Mouse (Mus musculus) central nervous system, embryonic 11.5 days (tissue): ENCODE results near the gene Acss2. TPM values are rescaled to one million over a fixed set of nuclear protein-coding genes. Genes with fewer than 3 reads are reported as not detected.

Source experiments
- polyA plus RNA-seq: library from polyadenylated mRNA; depleted of rRNA; stranded (reverse); fragments of >200 nt; gene quantifications from 2 replicates; pipeline ENCODE4 v1.2.3, GENCODE M21; 2012; rRNA removed

The Acss2 gene
- 16.9 and 20.0 TPM in 2 replicates for polyA plus RNA-seq

GRCm38 (mm10) chr2:155517455-155518423, at the start of gene Acss2, which contains the start of gene Ggt7:
Gene Acss2 (plus strand): TSS chr2:155517948.
Gene Ggt7 (minus strand): TSS chr2:155518237.

GRCm38 (mm10) chr2:155473570-155474088, 44.1 kb upstream of the Acss2 start, which contains the start of gene Ncoa6:
Gene Ncoa6 (minus strand): TSS chr2:155473894.

GRCm38 (mm10) chr2:155592137-155592853, 74.5 kb downstream of the Acss2 start, which contains the start of gene Gss:
Gene Gss (minus strand): TSS chr2:155592810.

GRCm38 (mm10) chr2:155610978-155611377, 93.2 kb downstream of the Acss2 start, which contains the start of gene Myh7b:
Gene Myh7b (plus strand): TSS chr2:155611212.

Other genes with a start within 250 kb of the Acss2 start
- gene Map1lc3a, start 241.7 kb upstream of the Acss2 start, polyA plus RNA-seq = 57.9 and 87.9 TPM in 2 replicates
- gene Pigu, start 160.5 kb upstream of the Acss2 start, polyA plus RNA-seq = 24.4 and 51.9 TPM in 2 replicates
- gene Trp53inp2, start 136.9 kb upstream of the Acss2 start, polyA plus RNA-seq = 59.2 and 74.3 TPM in 2 replicates
- gene Ncoa6, start 44.1 kb upstream of the Acss2 start, polyA plus RNA-seq = 41.9 and 52.4 TPM in 2 replicates
- 23.7 and 35.9 TPM in 2 replicates for gene Ggt7, start 289 bp downstream of the Acss2 start, polyA plus RNA-seq
- 9.8 and 12.2 TPM in 2 replicates for gene Gss, start 74.9 kb downstream of the Acss2 start, polyA plus RNA-seq
- 4.5 and 5.7 TPM in 2 replicates for gene Myh7b, start 93.3 kb downstream of the Acss2 start, polyA plus RNA-seq
- 108 and 130 TPM in 2 replicates for gene Trpc4ap, start 174.4 kb downstream of the Acss2 start, polyA plus RNA-seq
- gene Edem2, start 211.5 kb downstream of the Acss2 start, polyA plus RNA-seq = 24.3 and 29.5 TPM in 2 replicates
- gene Gm17581, start 217.9 kb downstream of the Acss2 start, polyA plus RNA-seq = not detected in 2 replicates
- gene Procr, start 233.2 kb downstream of the Acss2 start, polyA plus RNA-seq = 3.1 and 4.3 TPM in 2 replicates